Mouse (Mus musculus): ENCODE data around the gene Ndrg2. TPM values are rescaled to one million over a fixed set of nuclear protein-coding genes. Genes with fewer than 3 reads are reported as not detected.
"Not testable (repeated sequence)": the region's sequence is repeated elsewhere in the genome, so short reads cannot be mapped to it uniquely, and the experiment has no call there.

Gene Ndrg2
- total RNA-seq, 4 experiments from 2014 or later: 843 to 941 (median 912) TPM

GRCm38 (mm10) chr14:51877517-51877916, 36.4 kb downstream of the Ndrg2 start:
- DNase-seq (ENCODE audit: low spot score in 2 of 2): no peak

- DNase-seq (ENCODE audit: low spot score in 2 of 2): no peak
These were observed 42.2 kb downstream of the Ndrg2 start for GRCm38 (mm10) chr14:51871741-51872140.

- no peak for DNase-seq (ENCODE audit: low spot score in 2 of 2)
These were observed 43.2 kb downstream of the Ndrg2 start for GRCm38 (mm10) chr14:51870756-51871155.

- not testable (repeated sequence) for DNase-seq (ENCODE audit: low spot score in 2 of 2)
These were observed 50.4 kb downstream of the Ndrg2 start for GRCm38 (mm10) chr14:51863603-51864002.

- not testable (repeated sequence) for DNase-seq (ENCODE audit: low spot score in 2 of 2)
These were observed 58.7 kb downstream of the Ndrg2 start for GRCm38 (mm10) chr14:51855280-51855679.

Other genes with a start within 250 kb of the Ndrg2 start
- not detected for gene Gm17079, start 218.7 kb downstream of the Ndrg2 start, total RNA-seq (2022)
- gene Gm5800, start 197.0 kb downstream of the Ndrg2 start, total RNA-seq (2022): not detected
- not detected for gene Ang4, start 140.6 kb downstream of the Ndrg2 start, total RNA-seq (2022)
- not detected for gene AY358078, start 114.1 kb downstream of the Ndrg2 start, total RNA-seq (2022)
- not detected for gene Ear6, start 60.5 kb downstream of the Ndrg2 start, total RNA-seq (2022)
- 10 to 100 TPM; 29.8 to 51.3 (median 38.8) TPM for gene Mettl17, start 29.3 kb downstream of the Ndrg2 start, total RNA-seq (2022)
- gene Slc39a2, start 21.3 kb downstream of the Ndrg2 start, total RNA-seq (2022): 10 to 100 TPM in 2 of 4 experiments, 1 to 10 TPM in 2; 4.8 to 13.0 (median 8.7) TPM
- gene Tppp2, start 4.3 kb upstream of the Ndrg2 start, total RNA-seq (2022): not detected
- not detected for gene Rnase13, start 8.6 kb upstream of the Ndrg2 start, total RNA-seq (2022)
- 10 to 100 TPM; 30.3 to 40.9 (median 34.5) TPM for gene Arhgef40, start 70.6 kb upstream of the Ndrg2 start, total RNA-seq (2022)
- gene Tmem253, start 101.5 kb upstream of the Ndrg2 start, total RNA-seq (2022): 1 to 10 TPM in 2 of 4 experiments, under 1 TPM in 2; 0.74 to 1.7 (median 0.91) TPM
- gene Zfp219, start 106.6 kb upstream of the Ndrg2 start, total RNA-seq (2022): 10 to 100 TPM; 45.7 to 46.6 (median 45.8) TPM
- not detected for gene Olfr221, start 128.3 kb upstream of the Ndrg2 start, total RNA-seq (2022)
- 100 to 1,000 TPM; 197 to 271 (median 244) TPM for gene Hnrnpc, start 189.9 kb upstream of the Ndrg2 start, total RNA-seq (2022)
- gene Rpgrip1, start 196.5 kb upstream of the Ndrg2 start, total RNA-seq (2022): 1 to 10 TPM; 1.3 to 3.4 (median 1.7) TPM

Measured in layer of hippocampus, adult 8-10 months (tissue).